Mouse (Mus musculus): Measurements from ENCODE around the gene Kctd3.

DNA sequence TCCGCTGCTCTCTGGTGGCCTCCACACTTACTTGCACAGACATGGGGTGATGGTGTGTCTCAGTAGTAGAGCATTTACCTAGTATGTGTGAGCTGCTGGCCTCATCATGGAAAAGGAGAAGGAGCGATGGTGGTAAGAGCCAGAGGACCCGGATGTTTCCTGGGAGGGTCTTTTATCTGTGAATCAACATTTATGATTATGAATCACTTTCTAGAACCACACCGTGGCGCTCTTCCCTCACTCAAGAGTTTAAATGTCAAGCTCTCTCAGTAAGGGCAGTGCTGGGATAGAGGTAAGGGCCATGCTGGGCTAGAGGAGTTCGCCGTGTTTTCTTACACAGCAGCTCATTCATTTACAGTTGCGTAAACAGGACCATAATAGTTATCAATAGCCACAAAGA is 19.2 kb upstream of the Kctd3 start:
- TF ChIP-seq CTCF (IDR thresholded peaks at IDR 0.05; ENCODE audit: insufficient read depth, low read depth, low read length): no peak
- TF ChIP-seq POLR2A (IDR thresholded peaks at IDR 0.05; ENCODE audit: insufficient read depth, low read depth, low read length): no peak

Measured in olfactory bulb, adult 2 months (tissue).